Mouse (Mus musculus) T-helper 2 cell (primary cell): ENCODE measurements around the gene Fbxw10.

ENCODE experiments used
- in situ Hi-C: fragments of 300-600 bp; cut with MboI, MseI; formaldehyde crosslinking; loops from one replicate; pipeline ENCODE4 v1.15.1; 2025; ENCODE audit warnings: high pct_unique_total_duplicates

The Fbxw10 gene

DNA sequence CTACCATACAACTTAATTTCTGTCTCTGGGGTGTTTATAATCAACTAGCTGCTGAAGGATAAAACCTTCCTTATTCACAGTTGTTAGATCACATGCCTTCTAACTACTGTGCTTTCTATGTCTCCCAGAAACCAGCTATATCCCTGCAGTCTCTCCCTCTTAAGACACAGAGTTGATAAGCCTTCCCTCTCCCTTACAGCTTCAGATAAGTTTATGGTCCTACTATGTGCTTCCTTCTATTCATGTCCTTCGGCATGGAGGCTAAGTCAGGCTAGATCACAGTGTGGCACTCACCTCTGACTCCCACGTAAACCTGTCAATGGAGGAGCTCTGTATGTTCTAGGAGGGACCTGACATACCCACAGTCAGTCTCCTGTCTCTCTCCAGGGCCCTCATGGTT is 16.5 kb upstream of the Fbxw10 start:
- in situ Hi-C loops, result no loop called here

DNA sequence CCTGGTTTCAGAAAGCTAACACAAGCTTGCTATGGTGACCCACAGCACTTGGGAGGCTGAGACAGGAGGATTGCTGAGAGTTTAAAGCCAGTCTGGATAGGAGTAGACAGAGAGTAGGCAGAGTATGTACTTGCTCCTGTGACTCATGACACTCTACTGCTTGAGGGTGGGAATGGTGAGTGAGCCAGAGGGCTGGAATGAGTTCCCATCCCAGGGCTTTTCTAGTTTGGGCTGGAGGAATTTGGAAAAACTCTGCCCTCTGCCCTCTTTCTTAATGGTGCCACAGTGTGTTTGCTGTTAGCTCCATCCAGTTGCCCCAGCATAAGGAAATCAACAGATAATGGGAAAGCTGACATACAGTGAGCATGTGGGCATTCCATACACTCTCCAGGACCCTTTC is 15.0 kb upstream of the Fbxw10 start:
- in situ Hi-C loops, result no loop called here

GRCm38 (mm10) chr11:62844562-62844961 is 2.3 kb upstream of the Fbxw10 start:
- in situ Hi-C loops, result no loop called here

GRCm38 (mm10) chr11:62845730-62846129 is 1.1 kb upstream of the Fbxw10 start:
- in situ Hi-C loops, result no loop called here

DNA sequence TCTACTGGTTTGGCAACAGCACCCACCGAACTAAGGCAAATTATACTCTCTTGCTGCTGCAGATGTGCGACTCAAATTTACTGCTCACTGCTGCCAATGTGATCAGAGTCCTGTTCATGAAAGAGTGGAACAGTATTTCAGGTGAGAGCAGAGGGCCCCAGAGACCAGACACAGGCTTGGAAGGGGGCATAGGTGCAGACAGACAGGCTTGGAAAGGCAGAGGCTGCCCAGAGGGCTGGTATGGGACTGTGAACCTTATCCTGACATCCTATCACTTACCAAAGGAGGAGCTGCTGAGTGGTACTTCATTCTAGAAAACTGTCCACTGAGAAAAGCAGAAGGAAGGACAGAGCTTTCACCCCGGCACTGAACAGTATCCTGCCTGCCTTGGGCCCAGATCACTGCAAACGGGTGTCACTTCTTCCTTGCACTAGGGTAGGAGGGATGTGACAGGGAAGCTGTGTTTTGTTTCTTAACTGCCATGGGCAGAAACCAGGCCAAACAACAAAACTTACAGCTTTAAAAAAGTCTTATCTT is 854 bp downstream of the Fbxw10 start:
- in situ Hi-C loops, result no loop called here

- in situ Hi-C loops, result no loop called here
Measured at GRCm38 (mm10) chr11:62848301-62848700, 1.4 kb downstream of the Fbxw10 start.

GRCm38 (mm10) chr11:62851199-62851598 is 4.3 kb downstream of the Fbxw10 start:
- in situ Hi-C loops, result no loop called here

- in situ Hi-C loops, result no loop called here
Measured at GRCm38 (mm10) chr11:62853334-62853733, 6.5 kb downstream of the Fbxw10 start.

DNA sequence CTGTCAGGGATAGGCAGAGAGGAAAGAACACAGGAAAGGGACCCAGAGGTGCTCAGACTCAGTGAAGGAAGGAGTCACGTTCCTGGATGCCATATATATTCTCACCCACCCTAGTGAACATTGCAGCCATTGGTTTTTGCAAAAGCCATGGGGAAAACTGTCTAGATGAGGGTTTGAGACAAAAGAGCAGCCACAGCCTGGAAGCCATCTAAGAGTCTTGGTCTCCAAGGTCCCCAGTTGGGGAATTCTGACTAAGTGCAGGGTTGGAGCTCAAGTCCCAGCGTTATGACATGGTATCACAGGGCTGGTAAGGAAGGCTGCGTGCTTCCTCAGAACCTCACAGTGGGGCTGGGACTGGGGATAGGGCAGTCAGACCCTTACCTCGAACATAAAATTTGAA is 18.7 kb downstream of the Fbxw10 start:
- in situ Hi-C loops, result no loop called here

DNA sequence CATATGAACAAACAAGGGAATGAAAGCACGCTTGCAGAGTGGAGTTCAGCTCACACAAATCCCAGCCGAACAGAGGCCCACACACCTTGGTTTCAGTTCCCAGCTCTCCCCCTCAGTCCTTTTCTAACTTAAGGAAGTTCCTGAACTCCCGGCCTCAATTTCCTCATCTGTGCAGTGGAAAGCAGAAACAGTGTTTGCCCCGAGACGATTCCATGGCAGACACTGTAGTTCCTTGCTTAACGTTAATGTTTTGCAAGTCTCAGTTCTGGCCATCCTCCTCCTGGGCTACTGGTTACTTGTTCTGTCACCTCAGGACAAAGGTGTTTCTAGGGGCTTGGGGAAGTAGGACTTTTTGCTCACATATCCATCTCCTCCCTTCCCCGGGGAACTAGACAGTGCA is 19.8 kb downstream of the Fbxw10 start:
- in situ Hi-C loops, result no loop called here

GRCm38 (mm10) chr11:62869201-62869600 is 22.3 kb downstream of the Fbxw10 start:
- in situ Hi-C loops, result no loop called here

GRCm38 (mm10) chr11:62869715-62870371 is 23.0 kb downstream of the Fbxw10 start:
- in situ Hi-C loops, result loop anchor here (5.0 to 10.0 kb wide), 2 partner anchors 53 to 115 kb away; partner anchors contain the start of gene Gm10428

GRCm38 (mm10) chr11:62873479-62873878 is 26.6 kb downstream of the Fbxw10 start:
- in situ Hi-C loops, result loop anchor here (5.0 to 10.0 kb wide), 2 partner anchors 56 to 119 kb away; partner anchors contain the start of gene Gm10428

DNA sequence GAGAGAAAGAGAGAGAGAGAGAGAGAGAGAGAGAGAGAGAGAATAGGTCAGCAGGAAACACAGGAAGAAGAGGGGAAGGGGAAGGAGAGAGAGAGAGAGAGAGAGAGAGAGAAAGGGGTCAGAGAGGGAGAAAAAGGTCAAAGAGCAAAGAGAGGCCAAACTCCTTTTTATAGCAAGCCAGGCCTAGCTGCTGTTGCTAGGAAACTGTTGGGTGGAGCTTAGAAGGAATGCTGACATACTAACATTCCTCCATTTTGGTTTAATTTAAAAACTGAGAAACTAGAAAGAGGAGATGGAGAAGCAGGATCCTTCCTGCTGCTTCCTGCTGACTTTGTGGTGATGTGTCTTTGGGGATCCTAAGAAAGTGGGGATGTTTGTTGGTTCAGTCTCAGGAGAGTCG is 28.8 kb downstream of the Fbxw10 start:
- in situ Hi-C loops, result loop anchor here (10.0 kb wide), 1 partner anchor 121 kb away; the partner anchor contains the start of gene Gm10428

DNA sequence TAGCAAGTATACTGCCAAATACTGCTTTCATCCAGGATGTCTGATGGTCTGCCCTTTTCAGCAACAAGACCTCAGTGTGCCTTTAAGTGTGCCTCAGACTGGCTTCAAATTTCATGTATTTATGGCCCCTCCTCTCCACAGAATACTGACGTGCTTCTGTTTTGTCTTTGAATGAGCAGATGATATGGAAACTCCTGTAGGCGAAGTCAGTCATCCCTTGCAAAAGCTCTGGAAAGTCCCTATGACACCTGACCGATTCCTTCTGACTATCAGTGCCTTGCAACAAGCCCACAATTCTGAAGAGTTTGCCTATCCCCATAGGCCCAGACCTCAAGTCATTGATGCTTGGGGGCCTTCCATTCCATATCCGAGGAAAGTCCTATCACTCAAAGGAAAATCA is 29.6 kb downstream of the Fbxw10 start:
- in situ Hi-C loops, result loop anchor here (10.0 kb wide), 1 partner anchor 122 kb away; the partner anchor contains the start of gene Gm10428

GRCm38 (mm10) chr11:62877391-62877790 is 30.5 kb downstream of the Fbxw10 start:
- in situ Hi-C loops, result loop anchor here (10.0 kb wide), 1 partner anchor 123 kb away; the partner anchor contains the start of gene Gm10428

DNA sequence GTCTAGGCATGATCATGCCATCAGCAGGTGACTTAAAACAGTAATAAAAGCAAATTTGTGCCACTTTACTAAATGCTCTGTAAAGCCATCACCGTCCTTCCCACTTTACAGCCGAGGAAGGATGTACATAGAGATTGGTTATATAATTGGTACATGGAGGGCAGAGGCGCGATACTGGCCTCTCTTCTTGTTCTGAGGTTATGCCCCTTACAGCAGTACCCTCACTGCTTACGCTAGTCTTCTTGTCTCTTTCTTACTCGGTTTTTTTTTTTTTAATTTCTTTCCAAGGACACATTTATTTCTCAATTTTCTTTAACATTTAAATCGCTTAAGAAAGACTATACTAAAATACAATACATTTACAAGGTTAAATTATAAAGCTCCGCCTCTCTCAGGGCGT is 31.9 kb downstream of the Fbxw10 start:
- in situ Hi-C loops, result loop anchor here (10.0 kb wide), 1 partner anchor 124 kb away; the partner anchor contains the start of gene Gm10428

DNA sequence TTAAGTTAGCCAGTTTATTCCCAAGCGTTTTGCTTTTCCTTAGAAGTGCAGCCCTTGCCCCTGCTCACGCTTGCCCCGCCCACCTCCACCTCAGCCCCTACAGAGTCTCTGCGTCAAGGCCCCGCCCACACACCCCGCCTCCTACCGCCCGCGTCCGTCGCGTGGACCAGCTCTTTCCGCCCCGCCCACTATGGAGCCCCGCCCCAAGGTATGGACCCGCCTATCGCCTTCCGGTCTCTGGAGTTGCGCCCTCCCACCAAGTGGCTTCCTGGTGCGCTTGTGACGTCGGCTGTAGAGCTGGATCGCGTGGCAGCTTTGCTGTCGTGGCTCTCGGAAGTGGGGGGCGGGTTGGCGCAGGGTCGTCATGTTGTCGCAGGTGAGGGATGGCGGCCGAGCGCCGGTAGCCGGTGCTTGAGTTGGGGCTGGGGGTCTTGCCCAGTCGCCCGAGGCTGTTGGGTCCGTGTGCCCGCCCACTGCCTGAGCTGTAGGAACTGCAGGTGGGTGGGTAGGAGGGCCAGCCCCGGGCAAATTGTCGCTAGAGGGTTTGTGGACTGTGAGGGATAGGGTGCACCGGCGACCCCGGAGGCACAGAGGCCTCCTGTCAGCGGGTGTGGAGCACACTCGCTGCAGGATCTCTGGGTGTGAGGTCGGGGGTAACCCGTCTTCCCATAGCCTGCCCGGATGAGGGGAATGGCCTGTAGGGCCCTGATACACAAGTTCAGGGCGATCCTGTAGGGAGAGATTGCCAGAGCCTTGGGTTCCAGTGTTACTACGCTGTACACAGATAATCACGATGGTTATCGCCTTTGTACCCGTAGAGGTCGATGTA is 32.6 kb downstream of the Fbxw10 start, which contains the start of gene Tvp23b:
Gene Tvp23b, plus strand, starts transcription at position 236 of the 829 bp plus-strand sequence.
- in situ Hi-C loops, result loop anchor here (10.0 kb wide), 1 partner anchor 125 kb away; the partner anchor contains the start of gene Gm10428

GRCm38 (mm10) chr11:62883407-62883806 is 36.5 kb downstream of the Fbxw10 start:
- in situ Hi-C loops, result no loop called here

DNA sequence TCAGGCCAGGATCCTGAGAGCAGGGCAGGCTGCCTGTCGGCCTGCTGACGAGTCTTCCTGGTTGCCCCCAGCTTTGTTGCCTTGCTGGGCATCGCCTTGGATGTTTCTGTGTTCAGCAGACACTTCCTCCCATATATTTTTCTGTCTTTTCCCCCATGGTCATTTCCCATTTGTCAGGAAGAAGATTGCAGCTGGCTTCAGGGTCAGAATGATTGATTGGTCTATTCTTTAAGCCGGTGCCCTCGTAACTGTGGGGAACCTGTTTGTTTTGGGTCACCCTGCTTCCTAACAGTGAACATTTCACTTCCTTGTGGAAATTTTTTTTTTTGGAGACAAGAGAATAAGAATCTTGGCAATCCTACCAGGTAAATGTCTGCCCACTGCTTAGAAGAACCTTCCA is 38.5 kb downstream of the Fbxw10 start:
- in situ Hi-C loops, result no loop called here

DNA sequence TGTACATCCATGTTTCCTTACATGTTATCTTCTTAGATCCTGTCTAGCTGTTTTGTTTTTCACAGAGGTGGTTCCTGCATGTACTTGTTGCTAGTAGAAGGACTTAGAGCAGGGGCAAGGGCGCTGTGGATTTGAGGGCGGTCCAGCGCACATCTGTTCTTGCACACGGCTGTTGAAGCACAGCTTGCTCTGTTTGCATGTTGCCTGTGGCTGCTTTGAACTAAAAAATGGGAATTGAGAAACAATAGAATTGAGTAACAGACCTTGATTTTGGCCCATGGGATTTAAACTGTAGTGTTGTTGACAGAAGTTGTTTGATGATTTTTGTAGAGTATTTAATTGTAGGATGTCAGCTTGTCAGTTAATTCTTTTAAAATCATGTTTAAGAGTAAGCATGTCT is 43.9 kb downstream of the Fbxw10 start:
- in situ Hi-C loops, result no loop called here

DNA sequence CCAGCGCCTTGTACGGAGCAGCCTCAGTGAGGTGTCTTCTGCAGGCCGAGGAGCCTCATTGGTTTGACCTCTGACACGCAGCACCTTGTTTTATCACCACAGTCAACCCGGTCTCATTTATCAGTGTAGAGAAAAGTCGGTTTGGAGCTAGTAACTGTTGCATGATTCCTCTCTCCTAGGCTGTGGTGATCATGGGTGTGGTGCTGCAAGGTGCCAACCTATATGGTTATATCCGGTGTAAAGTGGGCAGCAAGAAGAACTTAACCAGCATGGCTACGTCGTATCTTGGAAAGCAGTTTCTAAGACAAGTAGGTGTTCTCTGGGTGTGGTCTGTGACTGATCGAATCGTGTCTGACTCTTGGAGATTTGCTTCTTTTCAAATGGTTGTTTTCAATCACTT is 44.9 kb downstream of the Fbxw10 start:
- in situ Hi-C loops, result no loop called here
